Mouse (Mus musculus): ENCODE measurements around the gene Tcf7l2. TPM values are rescaled to one million over a fixed set of nuclear protein-coding genes. Genes with fewer than 3 reads are reported as not detected.
A peak's percentile ranks its signal among the peaks of the same experiment; 100 is the strongest.

Gene Tcf7l2
- total RNA-seq, 1 experiment from 2014 or later: 33.3 TPM

GRCm38 (mm10) chr19:55912813-55913212, 171.2 kb downstream of the Tcf7l2 start:
- DNase-seq: no peak

DNA sequence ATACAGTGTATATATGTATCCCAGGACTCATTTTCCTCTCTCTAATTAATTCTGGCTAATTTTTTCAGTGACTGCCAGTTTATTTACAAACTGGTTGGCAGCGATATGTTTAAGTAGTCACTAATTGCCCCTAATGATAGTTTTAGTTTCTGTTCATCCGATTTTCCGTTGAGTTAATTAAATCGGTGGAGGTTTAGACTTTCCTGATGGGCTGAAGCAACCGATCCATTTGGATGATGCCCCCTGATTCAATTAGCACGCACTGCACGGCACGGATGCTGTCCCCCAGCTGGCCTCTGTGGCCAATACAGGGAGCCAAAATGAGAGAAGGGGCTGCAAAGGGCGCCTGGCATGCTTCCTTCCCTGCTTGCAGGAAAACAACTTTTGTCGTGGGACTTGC, 172.0 kb downstream of the Tcf7l2 start:
- no peak for DNase-seq

GRCm38 (mm10) chr19:55914614-55915211, 173.1 kb downstream of the Tcf7l2 start:
- no peak for DNase-seq

DNA sequence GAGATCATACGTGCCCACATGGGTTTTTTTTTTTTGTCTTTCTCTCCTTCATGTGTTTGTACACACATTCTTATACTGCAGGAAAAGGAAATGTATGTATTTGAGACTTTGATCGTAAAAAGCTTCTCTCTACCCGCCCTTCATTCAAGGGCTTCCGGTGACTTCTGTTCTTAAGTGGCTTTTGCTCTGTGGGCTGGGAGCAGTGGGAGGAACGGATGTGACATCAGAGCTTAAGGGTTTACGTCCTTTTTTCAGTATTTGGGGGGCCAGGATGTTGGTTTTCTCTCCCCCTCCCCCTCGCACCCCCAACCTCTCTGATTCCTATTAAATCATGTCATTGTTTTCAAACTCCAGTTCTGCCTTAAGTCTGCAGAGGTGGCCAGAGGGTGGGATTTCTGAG, 173.9 kb downstream of the Tcf7l2 start:
- DNase-seq: no peak

DNA sequence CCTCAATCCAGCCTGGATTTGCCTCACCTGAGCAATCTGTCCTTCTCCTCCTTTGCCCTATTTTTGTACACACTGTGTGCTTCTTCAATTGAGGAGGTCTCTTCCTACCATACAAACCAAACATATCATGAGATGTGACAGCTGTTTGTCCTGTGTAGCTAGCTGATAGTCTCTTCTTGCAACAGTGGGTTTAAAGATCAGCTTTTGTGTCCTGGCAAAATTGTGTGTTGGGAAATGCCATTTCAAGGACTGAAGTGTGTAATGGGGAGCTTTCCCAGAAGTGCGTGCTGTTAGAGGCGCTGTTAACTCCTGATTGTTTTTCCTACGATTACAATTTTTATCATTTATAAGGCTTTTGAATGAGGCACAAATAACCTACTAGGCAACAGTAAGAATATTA, 174.6 kb downstream of the Tcf7l2 start:
- DNase-seq: no peak

GRCm38 (mm10) chr19:55923789-55924426, 182.3 kb downstream of the Tcf7l2 start:
- no peak for DNase-seq

DNA sequence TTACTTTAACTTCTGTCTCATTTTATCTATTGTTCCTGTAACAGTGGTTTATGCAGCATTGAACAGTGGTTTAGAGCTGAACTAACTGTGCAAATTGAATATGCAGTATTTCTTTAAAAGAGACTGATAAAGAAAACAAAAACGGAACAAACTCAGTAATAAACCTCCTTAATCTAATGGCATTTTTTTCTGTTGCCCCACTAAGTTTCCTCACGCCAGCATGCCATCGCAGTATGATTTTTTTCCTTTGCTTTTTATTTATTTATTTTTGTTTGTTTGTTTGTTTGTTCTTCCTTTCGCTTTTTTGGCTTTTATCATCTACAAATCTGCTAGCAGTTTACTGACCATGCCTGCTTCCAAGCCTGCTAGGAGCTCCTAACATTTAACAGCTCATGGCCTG, 183.2 kb downstream of the Tcf7l2 start:
- no peak for DNase-seq

- no peak for DNase-seq
Measured at GRCm38 (mm10) chr19:55925425-55925803, 183.8 kb downstream of the Tcf7l2 start.

DNA sequence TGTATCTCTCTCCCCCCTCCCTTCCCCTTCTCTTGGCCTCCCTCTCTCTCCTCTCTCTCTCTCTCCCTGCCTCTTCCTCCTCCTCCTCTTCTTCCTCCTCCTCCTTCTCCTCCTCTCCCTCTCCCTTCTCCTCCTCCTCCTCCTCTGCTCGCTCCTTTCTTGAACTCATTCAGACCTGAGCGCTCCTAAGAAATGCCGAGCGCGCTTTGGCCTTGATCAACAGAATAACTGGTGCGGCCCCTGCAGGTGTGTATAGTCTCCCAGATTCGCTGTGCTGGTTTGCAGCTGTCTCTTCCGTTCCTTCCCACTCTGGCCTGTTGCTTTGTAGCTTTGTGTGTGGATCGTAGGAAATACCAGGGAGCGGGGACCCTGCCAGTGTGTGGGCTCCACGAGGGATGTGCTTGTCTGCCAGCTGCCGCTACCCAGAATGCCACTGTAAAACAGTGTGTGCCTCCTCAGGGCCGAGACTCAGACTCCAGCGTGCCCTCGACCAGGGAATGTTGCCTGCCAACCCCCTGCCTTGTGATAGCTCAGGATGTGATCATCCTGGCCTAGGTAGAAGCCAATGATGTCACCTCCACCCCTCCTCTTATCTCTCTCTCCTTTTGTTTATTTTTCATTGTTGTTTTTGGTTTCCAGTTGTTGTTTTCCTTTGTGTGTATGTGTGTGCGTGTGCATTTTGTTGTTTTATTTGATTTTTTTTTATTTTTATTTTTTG, 184.3 kb downstream of the Tcf7l2 start:
- DNase-seq: no peak

- no peak for DNase-seq
Measured at GRCm38 (mm10) chr19:55926858-55927673, 185.4 kb downstream of the Tcf7l2 start.

- DNase-seq: no peak
Measured at GRCm38 (mm10) chr19:55927674-55928061, 186.0 kb downstream of the Tcf7l2 start.

GRCm38 (mm10) chr19:55928674-55929073, 187.1 kb downstream of the Tcf7l2 start:
- no peak for DNase-seq

GRCm38 (mm10) chr19:55931642-55932041, 190.0 kb downstream of the Tcf7l2 start:
- DNase-seq: no peak

GRCm38 (mm10) chr19:55933947-55934729, 192.5 kb downstream of the Tcf7l2 start:
- peak; percentile 22 for DNase-seq

DNA sequence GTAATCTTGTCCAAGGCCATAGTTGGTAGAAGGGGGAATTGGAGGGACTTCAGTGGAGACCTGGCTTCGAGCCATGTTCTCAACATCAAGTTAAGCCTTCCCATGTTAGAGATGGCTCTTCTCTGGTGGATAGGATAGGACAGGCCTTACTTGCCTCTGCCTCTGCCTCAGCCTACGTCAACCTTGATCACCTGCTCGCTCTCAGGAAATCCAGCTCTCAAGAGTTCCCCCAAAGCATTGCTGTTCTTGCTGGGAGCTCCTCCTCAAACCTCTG, 193.0 kb downstream of the Tcf7l2 start:
- DNase-seq: no peak

- no peak for DNase-seq
Measured at GRCm38 (mm10) chr19:55937026-55937425, 195.4 kb downstream of the Tcf7l2 start.

DNA sequence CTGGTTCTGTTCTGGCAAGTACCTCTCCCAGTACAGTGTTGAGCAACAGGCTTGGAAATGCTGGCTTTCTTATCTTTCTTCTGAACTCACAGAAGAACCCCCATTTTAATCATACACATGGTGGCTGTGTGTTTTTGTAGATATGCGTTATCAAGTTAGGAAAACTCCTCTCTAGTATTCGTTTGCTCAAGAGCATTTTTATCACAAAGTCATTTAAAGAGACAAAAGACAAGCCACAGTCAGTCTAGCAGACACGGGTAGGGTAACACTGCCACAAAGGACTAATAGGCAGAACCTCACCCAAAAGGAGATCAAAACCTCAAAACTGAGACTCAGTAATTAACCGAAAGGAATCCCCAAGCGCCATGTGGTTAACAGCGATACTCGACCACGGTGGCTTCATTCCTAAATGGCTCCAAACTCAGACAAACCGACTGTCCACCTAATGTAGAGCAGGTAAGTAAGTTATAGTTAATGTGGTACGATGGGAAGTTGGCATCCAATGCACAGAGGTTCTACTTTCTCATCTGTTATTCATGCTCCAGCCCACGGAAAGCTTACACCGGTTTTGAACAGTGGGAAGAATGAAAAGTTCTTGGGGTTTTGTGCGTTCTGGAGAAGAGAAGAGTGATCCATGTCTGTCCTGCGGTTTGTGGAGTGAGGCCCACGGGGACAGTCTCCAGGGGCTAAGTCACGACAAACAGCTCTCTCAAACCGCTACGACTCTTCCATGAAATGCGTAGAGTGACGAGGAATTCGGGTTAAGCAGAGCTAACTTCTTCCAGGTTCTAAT, 196.8 kb downstream of the Tcf7l2 start:
- DNase-seq: no peak

- no peak for DNase-seq
Measured at GRCm38 (mm10) chr19:55939090-55939489, 197.5 kb downstream of the Tcf7l2 start.

GRCm38 (mm10) chr19:55939719-55940118, 198.1 kb downstream of the Tcf7l2 start:
- no peak for DNase-seq

DNA sequence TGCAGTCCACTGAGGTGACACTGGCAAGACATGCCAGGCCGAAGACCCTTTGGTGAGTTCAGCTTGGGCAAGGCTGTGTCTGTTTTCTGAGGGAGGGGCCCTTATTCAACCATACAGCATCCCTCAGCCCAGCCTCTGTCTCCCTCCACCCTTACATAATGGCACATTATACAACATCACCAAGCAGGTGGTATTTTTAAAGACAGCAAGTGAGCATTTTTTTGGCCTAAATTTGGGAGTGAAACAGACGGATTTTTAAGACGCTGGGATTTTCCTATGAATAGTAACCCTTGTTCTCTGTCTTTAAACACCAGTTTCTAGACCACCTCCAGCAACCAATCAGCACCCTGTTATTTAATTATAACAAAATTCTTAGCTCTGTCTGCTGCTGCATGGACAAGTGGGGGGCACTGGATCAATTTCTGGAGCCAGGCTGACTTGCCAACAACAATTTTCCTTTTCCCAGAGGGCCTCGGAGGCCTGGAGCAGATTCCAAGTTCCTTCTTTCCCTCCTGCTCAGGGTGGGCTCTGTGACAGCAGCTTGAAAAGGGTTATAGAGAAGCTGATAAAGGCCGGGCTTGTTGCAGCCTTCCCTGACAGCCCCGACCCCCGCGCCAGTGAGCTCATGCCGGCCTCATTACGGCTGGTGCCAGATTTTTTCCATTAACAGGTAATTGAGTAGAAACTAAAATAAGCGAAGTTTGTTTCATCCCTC, 199.1 kb downstream of the Tcf7l2 start:
- no peak for DNase-seq

Measured in adrenal gland, postnatal 25 days (tissue).